Mouse (Mus musculus) adrenal gland, adult (tissue): ENCODE data around the gene Sin3b.
"Not testable (repeated sequence)": the region's sequence is repeated elsewhere in the genome, so short reads cannot be mapped to it uniquely, and the experiment has no call there.

Source experiments
- DNase-seq, 2 experiments: peaks; one replicate each; pipeline ENCODE4 v3.0.0; 2022 to 2023; ENCODE audit warnings: low spot score in 1 of 2; ENCODE audit not compliant: inconsistent age in 2 of 2

Sin3b gene

GRCm38 (mm10) chr8:72722769-72723650 lies at the start of gene Sin3b:
Gene Sin3b (plus strand): TSS chr8:72723285.
- peak; percentile 96 to 99 for DNase-seq

GRCm38 (mm10) chr8:72674184-72674583 lies 48.9 kb upstream of the Sin3b start:
- DNase-seq: peak in 1 of 2 experiments; percentile 24

GRCm38 (mm10) chr8:72676436-72676835 lies 46.6 kb upstream of the Sin3b start:
- DNase-seq: no peak

- DNase-seq: not testable (repeated sequence)
Measured at GRCm38 (mm10) chr8:72676844-72677243, 46.2 kb upstream of the Sin3b start.

- DNase-seq: no peak
Measured at GRCm38 (mm10) chr8:72677331-72677730, 45.8 kb upstream of the Sin3b start.

GRCm38 (mm10) chr8:72680133-72680532 lies 43.0 kb upstream of the Sin3b start:
- DNase-seq: peak; percentile 61 to 88

GRCm38 (mm10) chr8:72682051-72682687 lies 40.9 kb upstream of the Sin3b start:
- DNase-seq: peak in 1 of 2 experiments; percentile 13

- no peak for DNase-seq
Measured at GRCm38 (mm10) chr8:72683010-72683521, 40.0 kb upstream of the Sin3b start.

GRCm38 (mm10) chr8:72683572-72684099 lies 39.4 kb upstream of the Sin3b start:
- DNase-seq: peak in 1 of 2 experiments; percentile 12

GRCm38 (mm10) chr8:72698349-72698926 lies 24.6 kb upstream of the Sin3b start:
- no peak for DNase-seq

- no peak for DNase-seq
Measured at GRCm38 (mm10) chr8:72712569-72712968, 10.5 kb upstream of the Sin3b start.

- DNase-seq: no peak
Measured at GRCm38 (mm10) chr8:72716594-72716993, 6.5 kb upstream of the Sin3b start.

- DNase-seq: peak; percentile 78 to 90
Measured at GRCm38 (mm10) chr8:72720541-72720940, 2.5 kb upstream of the Sin3b start.

GRCm38 (mm10) chr8:72723651-72724001 lies 541 bp downstream of the Sin3b start:
- peak in 1 of 2 experiments; percentile 35 for DNase-seq

- peak in 1 of 2 experiments; percentile 63 for DNase-seq
Measured at GRCm38 (mm10) chr8:72728636-72729035, 5.6 kb downstream of the Sin3b start.

GRCm38 (mm10) chr8:72735001-72735400 lies 11.9 kb downstream of the Sin3b start:
- peak in 1 of 2 experiments; percentile 41 for DNase-seq

GRCm38 (mm10) chr8:72736868-72737267 lies 13.8 kb downstream of the Sin3b start:
- no peak for DNase-seq

- peak; percentile 34 to 78 for DNase-seq
Measured at GRCm38 (mm10) chr8:72746061-72746460, 23.0 kb downstream of the Sin3b start.

GRCm38 (mm10) chr8:72749846-72750245 lies 26.8 kb downstream of the Sin3b start:
- no peak for DNase-seq

GRCm38 (mm10) chr8:72750266-72750665 lies 27.2 kb downstream of the Sin3b start:
- no peak for DNase-seq

- DNase-seq: peak in 1 of 2 experiments; percentile 3
Measured at GRCm38 (mm10) chr8:72751126-72751525, 28.0 kb downstream of the Sin3b start.
